Mouse (Mus musculus) midbrain, embryonic 10.5 days (tissue): ENCODE measurements at regions not wholly inside any gene's neighbourhood (a gene's known extent, or its start where the extent isn't known, plus 50 kb on each side); places are given as distances from the start of the nearest gene placed in this dataset.
A peak's percentile ranks its signal among the peaks of the same experiment; 100 is the strongest.

Experiments
- DNase-seq: peaks from one replicate; pipeline ENCODE4 v3.0.0-alpha.2; 2017; ENCODE audit warnings: low spot score
- H3K27ac ChIP-seq: fragments of 300-500 bp; sonication (generic); replicated peaks from 2 replicates; pipeline ENCODE4 v1.5.1; 2016; ENCODE audit warnings: mild to moderate bottlenecking
- H3K27me3 ChIP-seq: fragments of 300-500 bp; sonication (generic); 2 replicates; pipeline ENCODE4 v1.6.1; 2016; ENCODE audit warnings: low read depth, mild to moderate bottlenecking; ENCODE audit not compliant: poor library complexity, severe bottlenecking
- H3K36me3 ChIP-seq: fragments of 300-500 bp; sonication (generic); 2 replicates; pipeline ENCODE4 v1.6.1; 2016; ENCODE audit warnings: mild to moderate bottlenecking, moderate library complexity
- H3K4me1 ChIP-seq: fragments of 300-500 bp; sonication (generic); 2 replicates; pipeline ENCODE4 v1.6.1; 2016
- H3K4me3 ChIP-seq: fragments of 300-500 bp; sonication (generic); 2 replicates; pipeline ENCODE4 v1.5.1; 2016; ENCODE audit warnings: mild to moderate bottlenecking, moderate library complexity
- H3K9me3 ChIP-seq: fragments of 300-500 bp; sonication (generic); replicated peaks from 2 replicates; pipeline ENCODE4 v1.6.1; 2016; ENCODE audit warnings: mild to moderate bottlenecking
- WGBS: fragments of 180-500 bp; shearing (Covaris S2); methylation state at CpG from one replicate; pipeline ENCODE4 v1.1.7; 2016; 5-methylcytosine and 5-hydroxymethylcytosine counted together

GRCm38 (mm10) chr1:18524485-18524884 lies 259.5 kb upstream of the Defb41 start:
- Histone ChIP-seq H3K4me3 (no peak overlapping the region), H3K27me3 (no peaks in the 10 kb centered on the region), H3K27ac (no peak overlapping the region), H3K4me1 (no peaks in the 10 kb centered on the region), H3K36me3 (no peaks in the 10 kb centered on the region), H3K9me3 (no peaks in the 10 kb centered on the region)
- 88% methylated on average over 2 of the region's 2 CpGs for WGBS
- no peak for DNase-seq

GRCm38 (mm10) chr1:18522902-18523301 lies 258.0 kb upstream of the Defb41 start:
- H3K27ac ChIP-seq: no peak overlapping the region
- H3K4me1 ChIP-seq: no peaks in the 10 kb centered on the region
- H3K9me3 ChIP-seq: no peaks in the 10 kb centered on the region
- no peaks in the 10 kb centered on the region for H3K27me3 ChIP-seq
- 84% methylated on average over 2 of the region's 2 CpGs for WGBS
- H3K36me3 ChIP-seq: no peaks in the 10 kb centered on the region
- H3K4me3 ChIP-seq: no peak overlapping the region
- DNase-seq: no peak

- DNase-seq: no peak
- H3K4me1 ChIP-seq: no peaks in the 10 kb centered on the region
- no peak overlapping the region for H3K27ac ChIP-seq
- no peaks in the 10 kb centered on the region for H3K27me3 ChIP-seq
- WGBS: 90% methylated on average over 3 of the region's 3 CpGs
- no peaks in the 10 kb centered on the region for H3K9me3 ChIP-seq
- no peaks in the 10 kb centered on the region for H3K36me3 ChIP-seq
- no peak overlapping the region for H3K4me3 ChIP-seq
These were observed 247.8 kb upstream of the Defb41 start for GRCm38 (mm10) chr1:18512764-18513163.

- WGBS: 82% methylated on average over 3 of the region's 3 CpGs
- H3K4me3 ChIP-seq: no peak overlapping the region
These were observed 233.6 kb upstream of the Defb41 start for GRCm38 (mm10) chr1:18498556-18498955.

GRCm38 (mm10) chr1:18468496-18468895 lies 203.6 kb upstream of the Defb41 start:
- WGBS: 92% methylated on average over 2 of the region's 2 CpGs
- Histone ChIP-seq H3K36me3 (no peaks in the 10 kb centered on the region), H3K4me3 (no peak overlapping the region), H3K4me1 (peaks cover 12% of the 10 kb centered on the region), H3K9me3 (no peaks in the 10 kb centered on the region), H3K27ac (no peak overlapping the region), H3K27me3 (no peaks in the 10 kb centered on the region)
- no peak for DNase-seq

More at GRCm38 (mm10) chr1:18498556-18498955, 233.6 kb upstream of the Defb41 start:
- H3K4me1 ChIP-seq: no peaks in the 10 kb centered on the region
- H3K36me3 ChIP-seq: no peaks in the 10 kb centered on the region
- DNase-seq: no peak
- H3K9me3 ChIP-seq: no peaks in the 10 kb centered on the region
- H3K27ac ChIP-seq: no peak overlapping the region
- no peaks in the 10 kb centered on the region for H3K27me3 ChIP-seq

- H3K9me3 ChIP-seq: no peaks in the 10 kb centered on the region
- no peaks in the 10 kb centered on the region for H3K27me3 ChIP-seq
- H3K36me3 ChIP-seq: no peaks in the 10 kb centered on the region
- WGBS: 91% methylated on average over 3 of the region's 3 CpGs
- no peak overlapping the region for H3K4me3 ChIP-seq
- H3K4me1 ChIP-seq: peaks cover 19% of the 10 kb centered on the region
- no peak overlapping the region for H3K27ac ChIP-seq
- no peak for DNase-seq
These were observed 200.4 kb upstream of the Defb41 start for GRCm38 (mm10) chr1:18465303-18465829.

- peak; percentile 17 for DNase-seq
- peaks cover 19% of the 10 kb centered on the region for H3K4me1 ChIP-seq
- H3K27me3 ChIP-seq: no peaks in the 10 kb centered on the region
- H3K27ac ChIP-seq: peak overlapping the region; percentile 61
- H3K9me3 ChIP-seq: no peaks in the 10 kb centered on the region
- 17% methylated on average over 1 of the region's 1 CpGs for WGBS
- H3K4me3 ChIP-seq: no peak overlapping the region
- H3K36me3 ChIP-seq: no peaks in the 10 kb centered on the region
These were observed 198.3 kb upstream of the Defb41 start for GRCm38 (mm10) chr1:18463218-18463617.

GRCm38 (mm10) chr1:18416297-18416732 lies 151.4 kb upstream of the Defb41 start:
- peaks cover 30% of the 10 kb centered on the region for H3K27me3 ChIP-seq
- no peaks in the 10 kb centered on the region for H3K36me3 ChIP-seq
- 29% methylated on average over 3 of the region's 3 CpGs for WGBS
- H3K4me3 ChIP-seq: 0 out of 2 replicates have a peak overlapping the region, but pooled peaks have one; percentile 12
- peak overlapping the region; percentile 61; the same call in 1 of the 2 replicates for H3K27ac ChIP-seq
- H3K9me3 ChIP-seq: no peaks in the 10 kb centered on the region
- DNase-seq: peak; percentile 41
- peaks cover 16% of the 10 kb centered on the region for H3K4me1 ChIP-seq

- peaks cover 16% of the 10 kb centered on the region for H3K4me1 ChIP-seq
- no peaks in the 10 kb centered on the region for H3K9me3 ChIP-seq
- H3K27me3 ChIP-seq: peaks cover 30% of the 10 kb centered on the region
- WGBS: 14% methylated on average over 2 of the region's 2 CpGs
- no peaks in the 10 kb centered on the region for H3K36me3 ChIP-seq
- H3K4me3 ChIP-seq: 0 out of 2 replicates have a peak overlapping the region, but pooled peaks have one; percentile 12
- peak overlapping the region; percentile 61 for H3K27ac ChIP-seq
- DNase-seq: peak; percentile 12
These were observed 150.9 kb upstream of the Defb41 start for GRCm38 (mm10) chr1:18415879-18416278.

GRCm38 (mm10) chr1:18412746-18413145 lies 147.8 kb upstream of the Defb41 start:
- DNase-seq: no peak
- WGBS: 86% methylated on average over 2 of the region's 2 CpGs
- H3K27ac ChIP-seq: no peak overlapping the region
- H3K9me3 ChIP-seq: no peaks in the 10 kb centered on the region
- H3K4me3 ChIP-seq: no peak overlapping the region
- peaks cover 14% of the 10 kb centered on the region; the same call in 1 of the 2 replicates for H3K27me3 ChIP-seq
- H3K4me1 ChIP-seq: peaks cover 16% of the 10 kb centered on the region
- H3K36me3 ChIP-seq: no peaks in the 10 kb centered on the region

GRCm38 (mm10) chr1:18389591-18389990 lies 124.7 kb upstream of the Defb41 start:
- Histone ChIP-seq H3K4me3 (no peak overlapping the region), H3K4me1 (no peaks in the 10 kb centered on the region), H3K27me3 (no peaks in the 10 kb centered on the region), H3K9me3 (no peaks in the 10 kb centered on the region), H3K36me3 (no peaks in the 10 kb centered on the region), H3K27ac (no peak overlapping the region)
- no peak for DNase-seq

- Histone ChIP-seq H3K27ac (no peak overlapping the region), H3K9me3 (no peaks in the 10 kb centered on the region), H3K4me3 (no peak overlapping the region), H3K36me3 (no peaks in the 10 kb centered on the region), H3K27me3 (no peaks in the 10 kb centered on the region), H3K4me1 (no peaks in the 10 kb centered on the region)
- WGBS: 74% methylated on average over 4 of the region's 4 CpGs
- DNase-seq: no peak
These were observed 119.1 kb upstream of the Defb41 start for GRCm38 (mm10) chr1:18384079-18384478.

GRCm38 (mm10) chr1:18359951-18360731 lies 95.2 kb upstream of the Defb41 start:
- Histone ChIP-seq H3K9me3 (no peaks in the 10 kb centered on the region), H3K36me3 (no peaks in the 10 kb centered on the region), H3K27me3 (no peaks in the 10 kb centered on the region), H3K4me3 (no peak overlapping the region), H3K4me1 (no peaks in the 10 kb centered on the region), H3K27ac (no peak overlapping the region)
- DNase-seq: no peak
- WGBS: 64% methylated on average over 9 of the region's 9 CpGs
